Mouse (Mus musculus): ENCODE measurements around the gene Zfp14. TPM values are rescaled to one million over a fixed set of nuclear protein-coding genes. Genes with fewer than 3 reads are reported as not detected.

Zfp14 gene
- polyA plus RNA-seq, 1 experiment from 2014 or later: 4.8 TPM

DNA sequence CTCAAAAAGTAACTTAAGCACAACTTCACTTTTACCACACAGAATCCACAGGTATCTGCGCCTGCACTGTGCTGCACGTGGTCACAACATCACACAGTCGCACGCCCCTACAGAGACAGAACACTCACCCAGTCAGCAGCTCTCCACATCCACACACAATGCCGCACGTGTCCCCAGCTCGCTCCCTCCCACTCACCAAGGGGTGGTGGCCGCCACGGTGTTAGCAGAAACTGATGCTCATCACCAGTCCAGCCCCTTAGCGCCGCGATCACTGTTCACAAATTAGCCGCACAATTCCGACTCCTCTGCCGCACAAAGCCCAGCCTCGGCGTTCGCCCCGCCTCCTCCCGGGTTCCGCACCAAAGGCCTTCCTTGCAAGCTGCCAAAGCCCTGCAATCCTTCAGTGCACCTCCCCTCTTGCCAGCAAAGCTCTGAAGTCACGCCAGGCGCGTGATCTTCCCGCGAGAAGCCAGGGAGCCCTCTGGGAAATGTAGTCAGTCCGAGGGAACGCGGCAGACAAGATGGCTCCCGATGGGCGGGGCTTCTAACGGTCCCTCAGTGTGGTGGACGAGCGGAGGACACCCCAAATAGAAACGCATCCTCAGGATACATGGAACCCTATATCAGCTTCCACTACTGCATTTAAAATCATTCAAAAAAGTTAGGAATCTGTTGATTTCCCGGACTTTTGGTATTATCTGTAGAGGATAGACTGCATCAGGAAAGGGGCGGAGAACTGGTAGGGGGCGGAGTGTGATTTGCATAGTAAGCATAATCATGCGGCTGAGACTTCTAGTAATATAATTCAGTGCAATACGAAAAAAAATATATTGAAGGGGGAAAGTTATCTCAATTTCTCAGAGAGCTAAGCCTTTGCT lies 39.2 kb upstream of the Zfp14 start, which contains the start of the genes Gm26920 and Zfp566:
TSS of gene Gm26920 (minus strand) at position 319 of the 878 bp plus-strand sequence.
TSS of gene Zfp566 (minus strand) at position 436 of the 878 bp plus-strand sequence.
- Histone ChIP-seq H3K9me3 (ENCODE audit: control insufficient read depth, low read length) (no peaks in the 10 kb centered on the region), H3K36me3 (ENCODE audit: control insufficient read depth, insufficient read depth, low read length) (peaks cover 8% of the 10 kb centered on the region; the same call in 1 of the 2 replicates), H3K4me2 (ENCODE audit: low read length) (peak within 1 kb of the TSS; percentile 71), H3K9ac (ENCODE audit: low read length) (peak within 1 kb of the TSS; percentile 76), H3K4me1 (ENCODE audit: control insufficient read depth in 2 of 2, insufficient read depth in 2 of 2, low read length in 2 of 2) (peaks cover 7 to 13% of the 10 kb centered on the region in 2 experiments), H3K27me3 (ENCODE audit: control insufficient read depth, insufficient read depth, low read length) (no peaks in the 10 kb centered on the region), H3K27ac (replicated peaks in 1 of 2; ENCODE audit: control insufficient read depth in 1 of 2, insufficient read depth in 1 of 2, low read depth in 2 of 2, low read length in 2 of 2) (peak within 1 kb of the TSS; percentile 61 to 83), H3K4me3 (ENCODE audit: control insufficient read depth in 1 of 2, insufficient read depth in 1 of 2, low read depth in 1 of 2, low read length in 2 of 2) (peak within 1 kb of the TSS; percentile 55 to 100)
- peak; percentile 91 for ATAC-seq (ENCODE audit: insufficient number of reproducible peaks, insufficient read depth, low FRiP score, low read depth)
- WGBS: under 1% methylated on average over 40 of the region's 40 CpGs

DNA sequence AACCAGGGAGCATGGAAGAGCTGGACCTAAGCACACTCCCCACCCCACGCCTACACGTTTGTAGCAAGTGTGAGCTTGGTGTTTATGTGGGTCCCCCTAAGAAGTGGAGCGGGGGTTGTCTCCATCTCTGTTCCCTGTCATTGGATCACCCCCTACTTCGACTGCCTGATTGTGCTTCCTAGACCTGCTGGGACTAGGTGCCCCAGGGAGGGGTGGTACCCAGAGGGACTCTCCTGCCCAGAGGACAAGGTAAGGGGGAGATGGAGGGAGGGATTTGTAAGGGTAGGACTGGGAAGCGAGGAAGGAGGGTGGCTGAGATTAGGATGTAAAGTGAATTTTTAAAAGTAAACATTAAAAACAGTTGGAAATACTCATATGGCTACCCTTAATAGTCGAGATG lies 38.2 kb upstream of the Zfp14 start:
- no peak for ATAC-seq (ENCODE audit: insufficient number of reproducible peaks, insufficient read depth, low FRiP score, low read depth)
- H3K27me3 ChIP-seq (ENCODE audit: control insufficient read depth, insufficient read depth, low read length): no peaks in the 10 kb centered on the region
- peaks cover 7 to 13% of the 10 kb centered on the region in 2 experiments for H3K4me1 ChIP-seq (ENCODE audit: control insufficient read depth in 2 of 2, insufficient read depth in 2 of 2, low read length in 2 of 2)
- no peaks in the 10 kb centered on the region for H3K9me3 ChIP-seq (ENCODE audit: control insufficient read depth, low read length)
- H3K4me3 ChIP-seq (ENCODE audit: control insufficient read depth in 1 of 2, insufficient read depth in 1 of 2, low read depth in 1 of 2, low read length in 2 of 2): peak overlapping the region; percentile 55 to 100
- H3K36me3 ChIP-seq (ENCODE audit: control insufficient read depth, insufficient read depth, low read length): peaks cover 8% of the 10 kb centered on the region; the same call in 1 of the 2 replicates
- no peak overlapping the region for H3K27ac ChIP-seq (replicated peaks in 1 of 2; ENCODE audit: control insufficient read depth in 1 of 2, insufficient read depth in 1 of 2, low read depth in 2 of 2, low read length in 2 of 2)
- peak overlapping the region; percentile 76 for H3K9ac ChIP-seq (ENCODE audit: low read length)
- H3K4me2 ChIP-seq (ENCODE audit: low read length): peak overlapping the region; percentile 71
- whole genome bisulfite sequencing: 17% methylated on average over 6 of the region's 6 CpGs

GRCm38 (mm10) chr7:30086524-30086923 lies 35.3 kb upstream of the Zfp14 start:
- peaks cover 7% of the 10 kb centered on the region in 2 experiments for H3K4me1 ChIP-seq (ENCODE audit: control insufficient read depth in 2 of 2, insufficient read depth in 2 of 2, low read length in 2 of 2)
- H3K9ac ChIP-seq (ENCODE audit: low read length): no peak overlapping the region
- ATAC-seq (ENCODE audit: insufficient number of reproducible peaks, insufficient read depth, low FRiP score, low read depth): no peak
- no peak overlapping the region for H3K4me3 ChIP-seq (ENCODE audit: control insufficient read depth in 1 of 2, insufficient read depth in 1 of 2, low read depth in 1 of 2, low read length in 2 of 2)
- H3K27me3 ChIP-seq (ENCODE audit: control insufficient read depth, insufficient read depth, low read length): no peaks in the 10 kb centered on the region
- 88% methylated on average over 9 of the region's 9 CpGs for WGBS
- H3K27ac ChIP-seq (replicated peaks in 1 of 2; ENCODE audit: control insufficient read depth in 1 of 2, insufficient read depth in 1 of 2, low read depth in 2 of 2, low read length in 2 of 2): no peak overlapping the region
- H3K4me2 ChIP-seq (ENCODE audit: low read length): no peak overlapping the region
- no peaks in the 10 kb centered on the region for H3K9me3 ChIP-seq (ENCODE audit: control insufficient read depth, low read length)
- peaks cover 8% of the 10 kb centered on the region; the same call in 1 of the 2 replicates for H3K36me3 ChIP-seq (ENCODE audit: control insufficient read depth, insufficient read depth, low read length)

- H3K4me1 ChIP-seq (ENCODE audit: control insufficient read depth in 2 of 2, insufficient read depth in 2 of 2, low read length in 2 of 2): peaks cover 0 to 5% of the 10 kb centered on the region in 2 experiments; a peak in 2 of 4 replicates
- peak within 1 kb of the TSS; percentile 81 for H3K9ac ChIP-seq (ENCODE audit: low read length)
- no peaks in the 10 kb centered on the region for H3K27me3 ChIP-seq (ENCODE audit: control insufficient read depth, insufficient read depth, low read length)
- peaks cover 19% of the 10 kb centered on the region for H3K36me3 ChIP-seq (ENCODE audit: control insufficient read depth, insufficient read depth, low read length)
- peak within 1 kb of the TSS in 1 of 2 experiments; percentile 45; a peak in 1 of 4 replicates for H3K27ac ChIP-seq (replicated peaks in 1 of 2; ENCODE audit: control insufficient read depth in 1 of 2, insufficient read depth in 1 of 2, low read depth in 2 of 2, low read length in 2 of 2)
- peak; percentile 88 for ATAC-seq (ENCODE audit: insufficient number of reproducible peaks, insufficient read depth, low FRiP score, low read depth)
- no peaks in the 10 kb centered on the region for H3K9me3 ChIP-seq (ENCODE audit: control insufficient read depth, low read length)
- peak within 1 kb of the TSS; percentile 62 to 78 for H3K4me3 ChIP-seq (ENCODE audit: control insufficient read depth in 1 of 2, insufficient read depth in 1 of 2, low read depth in 1 of 2, low read length in 2 of 2)
- under 1% methylated on average over 43 of the region's 50 CpGs for WGBS
- peak within 1 kb of the TSS; percentile 98 for H3K4me2 ChIP-seq (ENCODE audit: low read length)
Measured at GRCm38 (mm10) chr7:30072146-30073028, 21.2 kb upstream of the Zfp14 start, which contains the start of gene Zfp82. Gene Zfp82 (minus strand): TSS chr7:30072900.

- Histone ChIP-seq H3K27ac (replicated peaks in 1 of 2; ENCODE audit: control insufficient read depth in 1 of 2, insufficient read depth in 1 of 2, low read depth in 2 of 2, low read length in 2 of 2) (no peak overlapping the region), H3K4me2 (ENCODE audit: low read length) (no peak overlapping the region), H3K9me3 (ENCODE audit: control insufficient read depth, low read length) (no peaks in the 10 kb centered on the region), H3K4me1 (ENCODE audit: control insufficient read depth in 2 of 2, insufficient read depth in 2 of 2, low read length in 2 of 2) (no peaks in the 10 kb centered on the region), H3K4me3 (ENCODE audit: control insufficient read depth in 1 of 2, insufficient read depth in 1 of 2, low read depth in 1 of 2, low read length in 2 of 2) (no peak overlapping the region), H3K9ac (ENCODE audit: low read length) (no peak overlapping the region), H3K27me3 (ENCODE audit: control insufficient read depth, insufficient read depth, low read length) (no peaks in the 10 kb centered on the region), H3K36me3 (ENCODE audit: control insufficient read depth, insufficient read depth, low read length) (peaks cover 44% of the 10 kb centered on the region)
- no peak for ATAC-seq (ENCODE audit: insufficient number of reproducible peaks, insufficient read depth, low FRiP score, low read depth)
- 71% methylated on average over 5 of the region's 5 CpGs for WGBS
Measured at GRCm38 (mm10) chr7:30064622-30065021, 13.4 kb upstream of the Zfp14 start.

DNA sequence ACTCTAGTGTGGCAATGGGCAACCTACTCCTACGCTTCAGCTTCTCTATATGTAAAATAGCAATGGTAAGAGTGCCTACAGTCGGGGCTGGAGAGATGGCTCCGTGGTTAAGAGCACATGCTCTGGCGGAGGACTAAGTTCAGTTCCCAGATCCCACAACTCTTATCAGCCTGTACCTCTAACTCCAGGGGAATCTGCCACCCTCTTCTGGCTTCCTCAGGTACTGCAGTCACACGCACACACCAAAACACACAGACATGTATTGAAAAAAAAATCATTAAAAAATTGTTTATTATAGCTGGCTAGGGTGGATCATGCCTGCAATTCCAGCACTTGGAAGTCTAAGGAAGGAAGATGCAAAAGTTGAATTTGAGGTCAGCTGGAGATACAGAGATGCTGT lies 11.3 kb upstream of the Zfp14 start:
- H3K36me3 ChIP-seq (ENCODE audit: control insufficient read depth, insufficient read depth, low read length): peaks cover 47% of the 10 kb centered on the region
- no peak overlapping the region for H3K9ac ChIP-seq (ENCODE audit: low read length)
- no peak overlapping the region for H3K4me3 ChIP-seq (ENCODE audit: control insufficient read depth in 1 of 2, insufficient read depth in 1 of 2, low read depth in 1 of 2, low read length in 2 of 2)
- no peak overlapping the region for H3K4me2 ChIP-seq (ENCODE audit: low read length)
- H3K9me3 ChIP-seq (ENCODE audit: control insufficient read depth, low read length): no peaks in the 10 kb centered on the region
- WGBS: 87% methylated on average over 5 of the region's 5 CpGs
- H3K27ac ChIP-seq (replicated peaks in 1 of 2; ENCODE audit: control insufficient read depth in 1 of 2, insufficient read depth in 1 of 2, low read depth in 2 of 2, low read length in 2 of 2): no peak overlapping the region
- no peaks in the 10 kb centered on the region for H3K4me1 ChIP-seq (ENCODE audit: control insufficient read depth in 2 of 2, insufficient read depth in 2 of 2, low read length in 2 of 2)
- no peak for ATAC-seq (ENCODE audit: insufficient number of reproducible peaks, insufficient read depth, low FRiP score, low read depth)
- no peaks in the 10 kb centered on the region for H3K27me3 ChIP-seq (ENCODE audit: control insufficient read depth, insufficient read depth, low read length)

DNA sequence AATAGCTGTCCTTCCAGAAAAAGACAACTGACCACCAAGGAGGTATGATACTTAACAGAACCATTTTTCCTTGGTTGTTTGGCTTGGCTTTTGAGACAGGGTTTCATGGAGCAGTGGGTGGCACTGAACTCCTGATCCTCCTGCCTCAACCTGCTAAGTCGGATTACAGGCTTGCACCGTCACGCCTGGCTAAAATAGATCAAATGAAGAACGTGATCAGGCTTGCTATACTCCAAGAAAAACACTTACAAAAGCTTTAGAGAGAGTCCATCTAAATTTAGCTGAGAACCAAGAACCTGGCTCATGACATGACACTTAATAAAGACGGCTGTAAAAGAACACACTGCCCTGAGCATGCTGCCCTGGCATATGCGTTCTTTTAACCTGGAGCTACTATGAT lies 9.2 kb upstream of the Zfp14 start:
- no peak overlapping the region for H3K4me2 ChIP-seq (ENCODE audit: low read length)

More for the DNA sequence above, 9.2 kb upstream of the Zfp14 start:
- no peaks in the 10 kb centered on the region for H3K4me1 ChIP-seq (ENCODE audit: control insufficient read depth in 2 of 2, insufficient read depth in 2 of 2, low read length in 2 of 2)
- ATAC-seq (ENCODE audit: insufficient number of reproducible peaks, insufficient read depth, low FRiP score, low read depth): no peak; the same call in 1 of the 2 replicates
- H3K4me3 ChIP-seq (ENCODE audit: control insufficient read depth in 1 of 2, insufficient read depth in 1 of 2, low read depth in 1 of 2, low read length in 2 of 2): no peak overlapping the region
- H3K9ac ChIP-seq (ENCODE audit: low read length): no peak overlapping the region
- H3K36me3 ChIP-seq (ENCODE audit: control insufficient read depth, insufficient read depth, low read length): peaks cover 51% of the 10 kb centered on the region
- WGBS: 44% methylated on average over 6 of the region's 6 CpGs
- H3K27me3 ChIP-seq (ENCODE audit: control insufficient read depth, insufficient read depth, low read length): no peaks in the 10 kb centered on the region
- no peaks in the 10 kb centered on the region for H3K9me3 ChIP-seq (ENCODE audit: control insufficient read depth, low read length)
- peak overlapping the region; percentile 20; a peak in 2 of 4 replicates for H3K27ac ChIP-seq (replicated peaks in 1 of 2; ENCODE audit: control insufficient read depth in 1 of 2, insufficient read depth in 1 of 2, low read depth in 2 of 2, low read length in 2 of 2)
